Mouse (Mus musculus) adrenal gland, postnatal 36 days (tissue): ENCODE measurements at regions not wholly inside any gene's neighbourhood (a gene's known extent, or its start where the extent isn't known, plus 50 kb on each side); places are given as distances from the start of the nearest gene placed in this dataset.

ENCODE experiments used
- DNase-seq, 2 experiments: peaks; one replicate each; pipeline ENCODE4 v3.0.0; 2021; ENCODE audit warnings: mixed read lengths in 1 of 2

DNA sequence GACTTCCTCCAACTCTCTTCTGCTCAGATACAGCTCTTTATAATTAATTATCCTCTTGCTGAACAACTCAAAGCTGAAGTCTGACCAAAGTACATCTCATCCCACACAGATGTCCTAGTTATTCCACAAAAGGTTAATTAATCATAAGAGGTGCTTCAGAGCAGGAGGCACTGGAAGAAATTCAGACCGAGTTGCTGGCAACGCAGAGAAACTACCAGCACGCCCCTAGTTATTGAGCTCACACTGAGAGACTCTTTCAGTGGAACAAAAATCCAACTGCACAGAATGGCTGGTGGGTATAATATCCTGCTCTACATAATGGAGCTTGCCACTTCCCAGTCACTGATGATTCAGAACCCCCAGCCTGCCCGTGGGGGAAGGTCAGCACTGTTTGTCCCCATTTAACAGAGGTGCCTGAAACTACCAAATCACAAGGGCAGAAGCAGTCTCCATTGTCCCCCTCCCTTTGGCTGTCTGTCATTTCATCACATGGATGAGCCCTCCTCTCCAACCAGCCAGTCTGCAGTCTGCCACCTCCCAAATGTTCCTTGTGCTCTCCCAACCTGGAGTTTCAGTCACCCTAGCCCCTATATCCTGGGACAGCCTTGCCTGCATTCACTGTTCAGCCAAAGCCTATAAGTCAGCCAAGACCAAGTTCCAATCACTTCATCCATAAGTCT is 170.3 kb upstream of the Creb1 start:
- no peak for DNase-seq

DNA sequence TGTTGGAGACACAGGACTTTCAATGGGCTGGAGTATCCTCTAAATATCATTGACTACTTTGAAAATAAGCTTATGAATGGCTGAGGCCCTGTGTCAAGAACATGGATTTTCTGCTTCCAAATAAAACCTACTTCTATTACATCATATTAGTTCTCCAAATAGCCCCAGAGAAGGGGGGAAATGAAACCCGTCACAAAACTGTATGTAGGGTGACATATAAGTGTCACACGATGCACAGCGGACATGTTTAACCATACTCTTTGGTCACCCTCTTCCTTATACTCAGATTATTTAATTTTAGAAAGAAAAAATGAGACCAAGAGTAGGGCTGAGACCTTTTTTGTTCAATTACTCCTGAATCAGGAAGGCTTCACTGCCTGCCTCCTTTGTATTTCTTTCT is 189.2 kb upstream of the Creb1 start:
- DNase-seq = no peak

DNA sequence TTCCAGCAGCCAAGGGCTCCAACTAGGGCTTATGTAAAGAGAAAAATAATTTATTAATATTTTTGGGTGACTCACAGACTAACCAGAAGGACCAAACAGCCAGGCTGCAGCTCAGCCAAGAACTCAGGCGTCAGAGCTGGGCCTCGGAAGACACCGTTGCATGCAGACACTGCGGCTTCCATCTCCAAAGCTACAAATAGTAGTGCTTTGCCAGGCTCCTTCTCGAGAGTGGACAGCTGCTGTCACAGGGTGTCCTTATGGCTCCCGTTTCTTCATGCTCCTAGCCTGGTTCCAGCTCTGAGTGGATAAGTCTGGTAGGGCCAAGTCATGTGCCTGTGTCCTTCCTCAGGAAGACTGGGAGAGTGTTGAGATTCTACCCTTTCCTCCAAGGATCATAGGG is 190.8 kb upstream of the Creb1 start:
- DNase-seq = peak; percentile 36 to 53

DNA sequence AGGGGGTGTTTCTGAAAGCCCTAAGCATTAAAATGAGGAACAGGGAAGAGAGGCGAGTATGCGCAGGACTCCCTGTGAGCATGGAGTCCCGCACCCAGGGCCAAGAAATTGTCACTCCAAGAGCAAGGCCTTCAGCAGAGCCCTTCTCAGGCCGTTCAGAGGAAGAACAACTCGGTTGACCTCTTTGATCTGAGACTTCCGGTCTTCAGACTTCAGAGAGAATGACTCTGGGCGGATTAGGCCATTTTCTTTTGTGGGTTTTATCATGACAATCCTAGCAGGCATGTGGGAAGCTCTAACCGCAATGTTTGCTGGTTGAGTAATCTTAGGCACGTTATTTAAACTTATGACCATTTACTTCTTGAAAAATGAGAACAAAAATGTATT is 193.9 kb upstream of the Creb1 start:
- no peak for DNase-seq

DNA sequence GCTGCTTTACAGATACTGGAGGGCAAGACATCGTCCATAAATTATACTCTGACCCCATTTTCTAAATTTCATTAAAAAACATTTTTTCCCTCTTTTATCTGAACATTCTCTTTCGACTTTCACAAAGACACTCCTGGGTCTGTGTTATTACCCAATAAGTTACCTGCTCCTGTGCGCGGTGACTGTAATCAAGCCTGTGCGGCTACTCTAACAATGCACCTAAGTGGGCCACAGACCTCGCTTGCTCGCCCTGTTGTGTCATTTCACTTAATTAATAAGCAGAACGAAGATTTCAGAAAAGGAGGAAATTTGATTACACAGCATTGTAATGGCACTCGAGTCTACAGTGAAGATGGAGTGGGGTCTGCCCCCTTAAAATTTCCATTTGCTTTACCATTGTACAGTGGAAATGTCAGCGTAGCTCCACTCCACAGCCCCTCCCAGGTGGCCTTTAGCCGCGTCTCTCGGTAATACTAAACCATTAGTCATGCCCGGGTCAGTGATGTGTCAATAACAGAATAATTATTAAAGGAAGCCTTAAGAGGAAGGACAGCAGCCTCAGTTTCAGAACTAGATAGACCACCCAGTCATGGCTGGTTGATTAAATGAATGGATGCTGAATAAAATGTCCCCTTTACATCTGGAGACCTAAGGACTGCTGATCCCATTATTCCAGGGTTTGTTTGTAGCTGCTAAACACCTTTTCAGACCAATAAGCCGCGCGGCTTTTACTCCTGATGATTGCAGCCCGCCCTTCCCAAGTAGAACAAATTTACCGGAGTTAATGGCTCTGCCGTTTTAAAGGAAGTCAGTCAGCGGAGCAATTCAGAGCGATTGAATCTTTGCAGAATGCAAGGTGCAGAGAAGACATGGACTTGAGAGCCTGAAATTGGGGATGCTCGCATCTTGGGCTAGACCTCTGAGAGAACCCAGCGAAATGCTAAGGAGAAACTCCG is 194.5 kb upstream of the Creb1 start:
- DNase-seq = no peak

DNA sequence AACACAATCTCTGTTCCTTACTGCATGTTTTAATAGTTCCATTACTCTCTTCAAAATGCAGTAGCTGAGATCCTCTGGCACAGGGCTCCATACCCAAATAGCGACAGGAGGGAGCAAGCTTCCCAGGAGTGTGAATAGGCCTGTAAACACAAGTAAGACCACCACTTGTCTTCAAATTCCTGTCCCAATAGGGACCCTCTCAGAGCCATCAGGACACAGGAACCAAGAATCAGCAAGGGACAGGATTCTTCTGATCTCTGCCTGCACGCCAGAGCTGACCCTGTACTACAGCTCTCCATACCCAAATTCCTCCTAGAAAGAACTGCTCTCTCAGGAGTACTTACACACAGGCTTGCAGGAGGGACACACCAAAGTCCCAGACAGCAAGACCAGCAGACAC is 200.9 kb upstream of the Creb1 start:
- no peak for DNase-seq

DNA sequence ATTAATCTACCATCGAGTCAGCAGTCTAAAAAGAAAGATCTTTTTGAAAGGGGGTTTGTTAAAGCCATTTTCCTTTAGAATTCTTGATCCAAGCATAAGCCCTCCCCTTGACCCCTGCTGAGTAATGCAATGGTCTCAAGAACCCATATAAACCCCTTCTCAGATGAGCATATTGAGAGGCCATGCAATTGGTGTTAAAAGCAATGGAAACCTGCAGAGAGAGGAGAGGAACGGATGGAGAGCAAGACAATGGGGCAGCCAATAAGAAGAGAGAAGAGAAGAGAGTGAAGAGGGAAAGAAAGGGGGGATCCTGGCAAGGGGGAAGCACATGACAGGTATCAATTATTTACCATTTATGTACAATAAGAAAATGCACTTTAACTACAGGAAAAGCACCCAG is 201.7 kb upstream of the Creb1 start:
- DNase-seq = no peak

DNA sequence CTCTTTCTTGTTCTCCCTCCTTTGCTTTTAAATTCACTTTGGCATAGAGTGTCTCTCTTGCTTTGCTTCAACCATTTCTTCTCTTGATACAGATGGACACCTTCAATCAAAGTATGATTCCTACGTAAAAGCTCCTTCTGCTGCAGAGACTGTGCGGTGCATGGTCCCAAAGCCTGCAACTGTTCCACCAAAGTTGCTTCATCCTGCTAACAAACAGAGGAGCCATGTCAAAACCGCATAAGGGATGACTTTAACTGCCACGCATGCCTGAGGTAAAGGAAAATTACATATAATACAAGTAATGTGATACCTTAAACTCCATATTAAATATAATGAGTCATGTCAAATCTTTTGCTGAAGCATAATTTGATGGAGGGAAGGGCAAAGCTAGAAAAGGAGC is 200.1 kb upstream of the Klf7 start:
- DNase-seq = no peak

DNA sequence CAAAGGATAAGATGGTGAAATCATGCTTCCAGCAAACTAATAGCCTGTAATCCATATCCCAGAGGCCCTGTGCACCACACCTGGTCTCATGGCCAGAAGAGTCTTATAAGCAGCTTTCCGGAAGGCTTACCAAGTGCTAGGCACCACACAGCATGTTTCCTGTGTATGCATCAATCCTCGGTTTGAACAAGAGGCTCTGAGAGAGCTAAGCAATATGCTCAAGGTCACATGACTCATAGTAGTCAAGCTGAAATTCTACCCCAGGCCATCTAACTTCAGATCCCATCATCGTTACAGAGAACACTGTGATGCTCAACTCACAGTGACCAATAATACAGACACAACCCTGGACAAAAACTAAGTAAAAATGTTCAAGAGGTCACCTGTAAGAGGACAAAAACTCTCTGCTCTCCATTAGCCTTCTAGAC is 197.1 kb upstream of the Klf7 start:
- no peak for DNase-seq

DNA sequence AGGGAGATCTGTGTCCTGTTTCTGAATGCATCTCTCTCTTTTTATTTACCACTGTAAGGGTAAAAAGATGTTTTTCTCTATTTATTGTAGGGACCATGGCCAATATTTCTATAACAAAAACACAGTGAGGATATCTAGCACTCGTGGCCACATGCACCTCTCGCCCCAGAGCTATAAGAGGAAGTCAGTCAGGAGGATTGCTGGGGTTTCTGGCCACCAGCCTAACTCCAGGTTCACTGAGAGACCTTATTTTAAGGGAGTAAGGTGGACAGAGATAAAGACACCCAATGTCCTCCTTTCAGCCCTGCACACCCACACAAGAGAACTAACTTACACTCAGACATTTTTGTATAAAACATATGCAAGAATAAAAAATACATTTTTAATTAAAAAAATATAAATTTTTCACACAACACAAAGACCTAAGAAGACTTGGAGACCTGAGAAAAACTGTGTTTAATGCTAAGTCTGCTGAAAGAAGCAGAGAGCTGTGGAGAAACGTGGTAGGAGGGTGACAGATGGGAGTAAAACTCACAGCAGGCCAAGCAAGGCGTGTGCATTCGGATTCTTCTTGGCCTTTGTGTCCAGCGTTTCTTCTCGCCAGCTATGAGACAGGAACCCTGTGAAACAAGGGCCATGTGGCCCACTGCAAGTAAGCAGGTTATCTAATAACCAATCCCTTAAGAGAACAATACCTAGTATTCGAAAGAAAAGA is 196.5 kb upstream of the Klf7 start:
- no peak for DNase-seq

DNA sequence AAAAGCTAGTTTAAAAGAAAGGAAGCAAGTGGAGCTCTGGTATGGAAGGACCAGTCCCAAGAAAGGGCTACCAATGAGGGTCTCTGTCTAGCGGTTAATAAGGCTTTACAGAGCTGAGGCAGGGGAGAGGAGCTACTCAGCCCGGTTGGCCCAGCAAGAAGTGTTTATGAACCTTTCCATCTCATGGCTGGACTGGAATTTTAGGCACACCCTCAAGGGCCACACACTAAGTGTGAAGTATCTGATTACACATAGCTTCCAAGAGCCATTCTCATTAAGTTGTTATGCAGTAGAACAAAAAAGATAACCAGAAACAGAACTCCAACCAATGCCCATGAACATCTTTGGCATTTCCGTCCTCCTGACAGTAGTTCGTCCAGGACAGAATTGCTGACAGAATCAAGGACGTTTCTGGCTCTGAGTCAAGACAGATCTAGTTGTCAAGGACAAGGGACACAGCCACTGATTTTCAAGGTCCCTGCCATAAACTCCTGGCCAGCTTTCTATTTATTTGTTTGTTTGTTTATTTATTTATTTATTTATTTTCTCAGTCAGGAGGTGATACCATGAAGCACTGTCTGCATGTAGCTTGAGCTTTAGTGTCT is 195.1 kb upstream of the Klf7 start:
- DNase-seq = peak; percentile 46 to 66

DNA sequence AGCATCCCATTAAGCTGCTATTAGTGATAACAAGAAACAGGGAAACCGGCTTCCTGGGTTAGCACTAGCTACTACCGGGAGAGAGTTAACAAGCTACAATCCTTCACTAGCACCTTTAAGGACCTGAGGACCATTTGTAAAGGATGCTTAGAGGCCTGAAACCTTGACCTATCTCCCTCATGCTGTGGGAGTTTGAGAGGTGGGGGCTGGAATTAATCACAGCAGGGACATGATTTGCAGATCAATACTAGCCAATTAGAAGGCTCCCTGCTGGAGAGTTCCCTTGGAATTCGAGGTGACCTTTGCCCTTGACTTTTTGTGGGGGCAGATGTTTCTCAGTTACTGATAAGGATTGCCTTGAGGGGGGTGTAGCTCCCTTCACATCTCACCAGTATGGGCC is 189.3 kb upstream of the Klf7 start:
- no peak for DNase-seq

DNA sequence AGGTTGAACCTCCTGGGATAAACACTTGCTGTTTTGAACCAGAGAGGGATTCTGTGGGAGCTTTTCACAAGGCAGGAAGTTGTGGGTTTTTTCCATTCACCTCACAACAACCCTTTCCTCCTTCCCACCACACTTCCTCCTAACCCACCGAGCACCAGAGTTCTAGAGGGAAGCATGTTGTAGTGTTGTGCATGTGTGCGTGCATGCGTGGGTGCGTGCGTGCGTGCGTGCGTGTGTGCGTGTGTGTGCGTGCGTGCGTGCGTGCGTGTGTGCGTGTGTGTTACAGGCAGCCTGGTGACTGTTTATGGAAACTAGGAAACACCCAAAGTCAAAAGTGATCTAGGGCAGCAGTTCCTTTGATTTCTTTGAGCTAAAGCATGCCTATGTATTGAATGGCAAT is 186.5 kb upstream of the Klf7 start:
- DNase-seq = no peak

DNA sequence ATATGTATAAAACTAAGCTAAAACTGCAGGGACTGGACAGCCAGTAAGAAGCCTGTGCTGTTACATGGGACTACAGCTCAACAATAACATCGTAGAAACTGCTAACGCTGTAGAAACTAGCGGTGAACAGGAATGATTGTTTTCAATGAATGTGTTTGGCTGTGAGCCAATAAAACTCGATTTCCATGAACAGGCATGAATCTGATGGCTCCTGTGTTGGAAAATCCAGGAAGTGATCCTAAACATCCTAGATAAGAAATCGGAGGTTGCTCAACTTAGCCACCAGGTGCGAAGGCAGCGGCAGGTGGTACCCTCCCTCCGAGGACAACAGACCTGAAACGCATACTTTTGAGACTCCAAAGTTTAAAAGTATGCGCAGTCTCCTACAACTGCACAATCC is 186.0 kb upstream of the Klf7 start:
- DNase-seq = no peak

DNA sequence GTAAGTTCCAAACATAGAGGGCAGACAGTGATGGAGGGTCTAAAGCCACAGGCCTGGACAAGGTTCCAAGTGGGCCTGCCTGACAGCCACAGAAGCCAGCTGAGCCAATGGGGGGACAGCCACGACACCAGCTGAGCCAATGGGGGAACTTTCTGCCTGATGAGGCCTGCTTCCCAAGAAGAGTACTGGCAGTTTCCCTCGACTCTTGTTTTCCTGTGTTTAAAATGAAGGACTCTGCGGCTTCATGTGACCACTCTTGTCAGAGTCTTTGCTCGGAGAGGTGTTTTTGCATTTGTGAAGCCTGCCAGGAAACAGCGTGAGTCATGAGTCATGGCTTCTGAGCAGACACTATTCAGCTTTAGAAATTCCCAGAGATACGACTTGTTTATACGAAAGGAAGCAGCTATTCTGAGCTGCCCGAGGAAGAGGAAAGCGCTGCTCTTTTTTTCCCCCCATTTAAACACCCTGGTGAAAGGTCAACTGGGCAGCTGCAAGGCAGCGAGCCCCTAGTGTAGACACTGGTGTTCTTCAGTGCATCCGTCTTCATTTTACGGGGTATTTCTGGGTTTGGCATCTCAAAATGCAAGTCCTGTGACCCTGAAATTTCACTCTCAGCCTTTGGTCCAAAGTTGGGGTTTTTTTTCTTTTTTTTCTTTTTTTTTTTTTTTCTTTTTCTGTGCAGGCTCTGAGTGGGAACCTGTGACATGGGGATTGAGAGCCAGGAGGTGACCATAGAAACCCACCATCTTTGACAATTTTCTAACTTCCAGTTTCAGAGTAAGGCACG is 183.5 kb upstream of the Klf7 start:
- peak; percentile 68 to 75 for DNase-seq

DNA sequence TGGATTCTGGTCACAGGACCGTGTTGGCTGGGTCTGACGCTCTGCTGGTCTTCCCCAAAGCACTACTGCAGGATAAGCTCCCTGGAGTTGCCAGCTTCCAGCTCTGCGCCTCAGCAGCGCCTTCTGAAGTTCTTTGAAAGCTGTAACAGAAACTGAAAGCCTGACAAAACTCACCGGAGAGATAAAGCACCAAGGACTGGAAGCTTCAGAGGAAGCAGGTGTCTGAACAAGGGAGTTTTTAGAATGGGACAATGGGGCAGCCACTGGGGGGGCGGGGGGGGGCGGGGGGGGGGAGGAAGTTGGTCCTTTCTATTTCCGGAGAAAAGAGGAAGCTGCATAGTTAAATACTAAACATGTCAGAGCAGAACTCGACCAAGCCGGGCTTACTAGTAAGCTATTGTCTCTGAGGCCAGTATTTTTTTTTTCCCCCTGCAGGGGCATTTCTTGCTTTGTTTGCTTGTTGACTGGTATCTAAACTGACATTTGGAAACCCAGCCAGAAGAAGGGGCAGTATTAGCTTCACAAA is 180.8 kb upstream of the Klf7 start:
- DNase-seq = peak; percentile 66

DNA sequence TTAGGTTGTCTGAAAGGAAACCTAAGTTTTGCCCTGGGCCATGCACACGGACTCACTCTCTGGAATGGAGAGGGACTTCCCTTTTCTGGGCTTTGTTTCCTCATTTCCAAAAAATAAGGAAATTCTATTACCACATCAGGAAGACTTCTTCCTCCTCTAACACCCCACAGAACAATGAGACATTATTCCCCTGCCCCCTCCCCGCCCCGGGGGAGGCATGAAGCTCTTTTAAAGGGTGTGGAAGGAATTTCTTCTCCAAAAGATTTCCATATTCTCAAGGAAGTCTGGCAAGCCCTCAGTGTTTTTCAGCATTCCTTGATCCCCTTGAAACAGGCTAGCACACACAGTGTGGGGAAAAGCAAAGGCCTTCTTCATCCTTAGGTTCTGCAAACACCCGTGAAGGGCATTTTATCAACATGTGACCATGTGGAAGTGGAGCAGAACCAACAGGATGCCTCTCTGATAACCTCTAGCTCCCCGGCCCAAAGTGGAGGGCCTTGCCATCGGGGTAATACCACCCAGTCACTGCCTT is 179.5 kb upstream of the Klf7 start:
- peak in 1 of 2 experiments; percentile 62 for DNase-seq

DNA sequence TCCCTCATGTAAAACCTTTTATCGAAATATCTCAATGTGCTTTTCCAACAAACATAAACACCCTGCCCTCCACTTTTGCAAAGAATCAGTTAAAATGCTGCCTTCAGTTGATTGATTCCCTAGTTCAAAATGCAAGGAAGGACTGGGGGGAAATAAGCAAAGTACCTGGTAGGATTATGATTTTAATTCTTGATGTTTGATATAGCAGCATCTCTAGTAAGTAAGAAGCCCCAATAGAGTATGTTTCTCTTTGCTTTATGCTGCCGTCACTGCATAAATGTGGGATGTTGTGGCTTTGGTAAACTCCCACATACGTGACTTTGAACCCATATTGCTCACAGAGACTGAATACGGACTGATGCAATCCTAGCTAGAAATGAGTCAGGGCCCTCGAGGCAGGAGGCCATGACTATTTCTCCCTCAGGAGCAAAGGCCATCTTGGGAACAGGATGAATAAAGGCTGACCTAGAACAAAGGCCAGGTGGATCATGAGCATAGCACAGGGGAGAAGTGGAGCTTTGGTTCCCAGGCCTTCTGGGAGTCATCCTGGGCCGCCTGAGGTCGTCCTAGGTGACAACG is 179.0 kb upstream of the Klf7 start:
- DNase-seq = no peak

DNA sequence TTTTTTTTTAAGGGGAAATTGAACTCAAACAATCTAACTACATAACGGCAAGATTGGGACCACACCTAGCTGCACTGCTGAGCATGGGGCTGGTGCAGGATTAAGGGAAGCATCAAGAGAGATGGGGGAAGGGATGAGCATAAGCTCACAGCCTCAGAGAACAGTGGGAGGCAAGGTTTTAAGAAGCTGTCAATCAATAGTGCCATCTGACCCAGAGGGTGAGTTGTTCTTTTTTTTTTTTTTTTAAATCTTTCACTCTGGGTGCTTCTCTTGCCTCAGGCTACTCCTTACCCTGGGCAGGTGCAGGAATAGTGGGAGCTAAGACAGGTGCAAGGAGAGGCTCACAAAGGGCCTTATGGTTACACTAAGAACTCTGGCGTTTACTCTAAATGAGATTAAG is 176.9 kb upstream of the Klf7 start:
- DNase-seq = no peak

DNA sequence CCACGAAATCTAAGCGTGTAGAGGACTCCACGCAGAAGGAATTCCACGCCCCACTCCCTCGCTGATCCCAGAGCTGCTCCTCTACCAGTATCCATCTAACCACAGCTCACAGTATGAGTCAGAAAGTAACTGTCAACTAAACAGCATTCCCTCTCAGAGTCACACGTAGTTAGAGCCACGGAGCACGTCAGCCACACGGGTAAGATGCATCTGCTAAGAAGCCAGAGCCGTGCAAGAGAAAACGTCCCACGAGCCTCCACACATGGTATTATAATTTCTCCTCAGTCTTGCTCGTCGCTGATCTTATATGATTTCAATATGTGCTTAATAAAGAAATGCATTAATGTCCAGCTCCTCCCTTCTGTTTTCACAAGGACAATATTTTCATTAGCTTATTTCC is 176.1 kb upstream of the Klf7 start:
- no peak for DNase-seq

DNA sequence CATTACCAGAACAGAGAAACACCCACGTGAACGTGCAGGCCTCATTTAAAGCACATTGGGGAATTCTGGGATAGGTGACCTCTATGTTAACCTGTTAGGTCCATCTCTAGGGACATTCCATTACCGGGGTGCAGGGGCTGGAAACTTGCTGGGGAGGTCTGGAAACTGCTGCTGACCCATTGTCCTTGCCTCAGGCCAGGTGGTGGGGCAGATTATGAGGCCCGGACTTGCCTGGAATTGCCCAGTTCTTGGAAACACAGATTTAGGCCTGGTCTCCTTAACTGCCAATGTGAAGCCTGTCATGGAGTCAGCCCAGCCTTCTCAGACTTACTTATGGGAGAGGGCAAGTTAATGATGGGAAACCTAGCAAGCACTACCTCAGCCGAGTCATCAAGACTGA is 175.3 kb upstream of the Klf7 start:
- DNase-seq = no peak
